Mouse (Mus musculus) intestine, embryonic 16.5 days (tissue): ENCODE measurements around the gene Nrm. TPM values are rescaled to one million over a fixed set of nuclear protein-coding genes. Genes with fewer than 3 reads are reported as not detected.
A peak's percentile ranks its signal among the peaks of the same experiment; 100 is the strongest.
"Not testable (repeated sequence)": the region's sequence is repeated elsewhere in the genome, so short reads cannot be mapped to it uniquely, and the experiment has no call there.

Experiments
- ATAC-seq: fragments of 200-750 bp; cut with Nextera tagmentation; 2 replicates; pipeline ENCODE4 v1.8.0; 2017; ENCODE audit warnings: moderate TSS enrichment, moderate library complexity
- H3K27ac ChIP-seq: fragments of 300-500 bp; sonication (generic); 2 replicates; pipeline ENCODE4 v1.5.1; 2014; ENCODE audit warnings: mild to moderate bottlenecking, low read length
- H3K27me3 ChIP-seq: fragments of 300-500 bp; sonication (generic); replicated peaks from 2 replicates; pipeline ENCODE4 v1.6.1; 2014; ENCODE audit warnings: low read length, control low read depth, mixed read lengths; ENCODE audit not compliant: control insufficient read depth, insufficient read depth
- H3K36me3 ChIP-seq: fragments of 300-500 bp; sonication (generic); 2 replicates; pipeline ENCODE4 v1.6.1; 2014; ENCODE audit warnings: low read length, control low read depth; ENCODE audit not compliant: control insufficient read depth, insufficient read depth
- H3K4me1 ChIP-seq: fragments of 300-500 bp; sonication (generic); 2 replicates; pipeline ENCODE4 v1.6.1; 2014; ENCODE audit warnings: low read length, control low read depth, mixed read lengths; ENCODE audit not compliant: control insufficient read depth, insufficient read depth
- H3K4me2 ChIP-seq: fragments of 300-500 bp; sonication (generic); 2 replicates; pipeline ENCODE4 v1.6.1; 2014; ENCODE audit warnings: low read depth, low read length, control low read depth
- H3K4me3 ChIP-seq: fragments of 300-500 bp; sonication (generic); 2 replicates; pipeline ENCODE4 v1.5.1; 2014; ENCODE audit warnings: mild to moderate bottlenecking, low read length
- H3K9ac ChIP-seq: fragments of 300-500 bp; sonication (generic); 2 replicates; pipeline ENCODE4 v1.6.1; 2014; ENCODE audit warnings: low read depth, low read length
- H3K9me3 ChIP-seq: fragments of 300-500 bp; sonication (generic); 2 replicates; pipeline ENCODE4 v1.6.1; 2016; ENCODE audit warnings: low read length, control low read depth; ENCODE audit not compliant: control insufficient read depth
- WGBS: fragments of 180-500 bp; shearing (Covaris S2); extraction: QIAGEN DNeasy Blood & Tissue Kit; methylation state at CpG from one replicate; pipeline ENCODE4 v1.1.7; 2014; 5-methylcytosine and 5-hydroxymethylcytosine counted together
- polyA plus RNA-seq: library from polyadenylated mRNA; unstranded; fragments of >200 nt; fragmentation: Nextera tagmentation; extraction: Ambion mirVana; gene quantifications from 2 replicates; pipeline ENCODE4 v1.2.1, GENCODE M21; 2015

The Nrm gene
- polyA plus RNA-seq, 1 experiment from 2014 or later = 51.7 TPM

GRCm38 (mm10) chr17:35838570-35838969, 22.5 kb upstream of the Nrm start:
- ATAC-seq = 0 out of 2 replicates have a peak, but pooled peaks have one; percentile 14
- H3K27me3 ChIP-seq = no peaks in the 10 kb centered on the region

GRCm38 (mm10) chr17:35839002-35839401, 22.1 kb upstream of the Nrm start:
- peaks cover 24% of the 10 kb centered on the region for H3K4me1 ChIP-seq
- WGBS = 49% methylated on average over 3 of the region's 3 CpGs

More at GRCm38 (mm10) chr17:35838570-35838969, 22.5 kb upstream of the Nrm start:
- Histone ChIP-seq H3K4me2 (peak overlapping the region; percentile 59), H3K4me1 (peaks cover 29% of the 10 kb centered on the region), H3K36me3 (peaks cover 29% of the 10 kb centered on the region), H3K27ac (peak overlapping the region; percentile 79), H3K9ac (peak overlapping the region; percentile 62), H3K9me3 (no peaks in the 10 kb centered on the region), H3K4me3 (peak overlapping the region; percentile 68)
- WGBS = 2% methylated on average over 5 of the region's 5 CpGs

DNA sequence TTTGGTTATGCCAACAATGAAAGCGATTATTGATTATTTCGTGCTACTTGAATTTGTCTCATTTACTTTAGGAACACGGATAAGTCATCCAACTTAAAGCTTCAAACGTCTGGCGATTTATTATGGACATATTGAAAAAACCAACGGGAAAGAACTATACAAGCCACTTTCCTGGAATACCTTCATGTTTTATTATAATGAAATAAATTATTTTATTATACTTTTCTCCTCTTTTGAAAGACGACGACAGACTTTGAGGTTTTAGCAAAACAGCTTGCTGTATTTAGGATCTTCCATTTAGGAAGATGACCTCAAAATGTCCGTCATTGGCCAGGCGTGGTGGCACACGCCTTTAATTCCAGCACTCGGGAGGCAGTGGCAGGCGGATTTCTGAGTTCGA, 20.6 kb upstream of the Nrm start:
- Histone ChIP-seq H3K36me3 (peaks cover 13% of the 10 kb centered on the region), H3K9me3 (no peaks in the 10 kb centered on the region), H3K27ac (no peak overlapping the region), H3K4me1 (peaks cover 10% of the 10 kb centered on the region), H3K9ac (peak overlapping the region; percentile 61), H3K4me2 (peak overlapping the region; percentile 45), H3K4me3 (peak overlapping the region; percentile 46), H3K27me3 (no peaks in the 10 kb centered on the region)
- no peak for ATAC-seq
- 48% methylated on average over 14 of the region's 14 CpGs for WGBS

More at GRCm38 (mm10) chr17:35839002-35839401, 22.1 kb upstream of the Nrm start:
- H3K27ac ChIP-seq = peak overlapping the region; percentile 79
- H3K36me3 ChIP-seq = peaks cover 24% of the 10 kb centered on the region
- H3K4me3 ChIP-seq = peak overlapping the region; percentile 68
- H3K27me3 ChIP-seq, H3K9me3 ChIP-seq, ATAC-seq: not testable (repeated sequence)
- 0 out of 2 replicates have a peak overlapping the region, but pooled peaks have one; percentile 7 for H3K9ac ChIP-seq
- peak overlapping the region; percentile 59 for H3K4me2 ChIP-seq

- peak within 1 kb of the TSS; percentile 74 for H3K9ac ChIP-seq
- peak within 1 kb of the TSS; percentile 69 for H3K4me2 ChIP-seq
- WGBS = under 1% methylated on average over 59 of the region's 59 CpGs
- H3K36me3 ChIP-seq = peaks cover 7% of the 10 kb centered on the region; the same call in 1 of the 2 replicates
- H3K4me3 ChIP-seq = peak within 1 kb of the TSS; percentile 68
- peak within 1 kb of the TSS; percentile 87 for H3K27ac ChIP-seq
- peak; percentile 90 for ATAC-seq
- H3K9me3 ChIP-seq = no peaks in the 10 kb centered on the region
- H3K27me3 ChIP-seq = no peaks in the 10 kb centered on the region
- H3K4me1 ChIP-seq = peaks cover 3% of the 10 kb centered on the region
Observed at GRCm38 (mm10) chr17:35841076-35841950, 19.8 kb upstream of the Nrm start, which contains the start of gene Mdc1. Gene Mdc1 (plus strand): TSS chr17:35841515.

DNA sequence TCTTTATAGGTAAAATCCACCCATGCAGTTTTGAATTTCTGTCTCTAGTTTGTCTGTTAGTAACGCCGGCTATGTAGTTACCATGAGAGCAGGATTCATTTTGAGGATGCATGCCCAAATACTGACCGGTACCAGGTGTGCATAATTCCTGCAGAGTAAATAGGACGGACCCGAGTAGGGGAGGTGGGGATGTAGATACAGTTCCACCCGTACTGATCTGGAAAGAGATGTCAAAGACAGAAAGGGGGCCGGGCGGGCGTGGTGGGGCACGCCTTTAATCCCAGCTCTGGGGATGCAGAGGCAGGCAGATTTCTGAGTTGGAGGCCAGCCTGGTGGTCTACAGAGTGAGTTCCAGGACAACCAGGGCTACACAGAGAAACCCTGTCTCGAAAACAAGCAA, 19.1 kb upstream of the Nrm start:
- Histone ChIP-seq H3K9me3 (no peaks in the 10 kb centered on the region), H3K9ac (peak overlapping the region; percentile 74), H3K27me3 (no peaks in the 10 kb centered on the region), H3K4me3 (peak overlapping the region; percentile 68), H3K27ac (peak overlapping the region; percentile 87), H3K4me2 (peak overlapping the region; percentile 69), H3K36me3 (peaks cover 3% of the 10 kb centered on the region), H3K4me1 (peaks cover 3% of the 10 kb centered on the region)
- no peak for ATAC-seq
- WGBS = 15% methylated on average over 11 of the region's 11 CpGs

- no peaks in the 10 kb centered on the region for H3K9me3 ChIP-seq
- ATAC-seq = no peak
- peaks cover 3% of the 10 kb centered on the region for H3K4me1 ChIP-seq
- H3K27me3 ChIP-seq = no peaks in the 10 kb centered on the region
- H3K36me3 ChIP-seq = peaks cover 7% of the 10 kb centered on the region
- H3K27ac ChIP-seq = no peak overlapping the region
- H3K9ac ChIP-seq = no peak overlapping the region
- H3K4me3 ChIP-seq = no peak overlapping the region
- H3K4me2 ChIP-seq = no peak overlapping the region
- 94% methylated on average over 3 of the region's 3 CpGs for WGBS
Observed at GRCm38 (mm10) chr17:35843514-35843913, 17.6 kb upstream of the Nrm start.

DNA sequence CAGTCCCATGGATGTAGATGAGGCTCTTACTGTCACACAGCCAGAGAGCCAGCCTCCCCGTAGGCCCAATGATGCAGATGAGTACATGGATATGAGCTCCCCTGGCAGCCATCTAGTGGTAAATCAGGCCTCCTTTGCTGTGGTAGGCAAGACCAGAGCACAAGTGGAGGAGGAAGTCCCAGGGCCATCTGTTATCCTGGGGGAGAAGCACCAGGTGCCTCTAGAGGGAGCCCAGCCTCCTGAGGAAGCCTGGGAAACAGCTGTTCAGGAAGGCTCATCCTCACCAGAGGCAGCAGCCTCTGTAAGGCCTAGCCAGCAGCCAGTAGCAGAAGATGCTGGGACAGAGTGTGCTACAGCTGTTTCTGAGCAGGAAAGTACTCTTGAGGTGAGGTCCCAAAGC, 13.0 kb upstream of the Nrm start:
- Histone ChIP-seq H3K9me3 (no peaks in the 10 kb centered on the region), H3K4me1 (no peaks in the 10 kb centered on the region), H3K9ac (no peak overlapping the region), H3K27me3 (no peaks in the 10 kb centered on the region), H3K27ac (no peak overlapping the region), H3K4me3 (no peak overlapping the region), H3K36me3 (peaks cover 23% of the 10 kb centered on the region), H3K4me2 (no peak overlapping the region)
- peak; percentile 40; the same call in 1 of the 2 replicates for ATAC-seq
- WGBS = 54% methylated on average over 1 of the region's 1 CpGs

GRCm38 (mm10) chr17:35850974-35851373, 10.1 kb upstream of the Nrm start:
- H3K9me3 ChIP-seq = no peaks in the 10 kb centered on the region
- no peaks in the 10 kb centered on the region for H3K27me3 ChIP-seq
- 87% methylated on average over 3 of the region's 3 CpGs for WGBS
- H3K36me3 ChIP-seq = peaks cover 24% of the 10 kb centered on the region
- H3K4me1 ChIP-seq = no peaks in the 10 kb centered on the region
- H3K4me3 ChIP-seq = no peak overlapping the region
- no peak for ATAC-seq
- no peak overlapping the region for H3K27ac ChIP-seq
- no peak overlapping the region for H3K9ac ChIP-seq
- no peak overlapping the region for H3K4me2 ChIP-seq

DNA sequence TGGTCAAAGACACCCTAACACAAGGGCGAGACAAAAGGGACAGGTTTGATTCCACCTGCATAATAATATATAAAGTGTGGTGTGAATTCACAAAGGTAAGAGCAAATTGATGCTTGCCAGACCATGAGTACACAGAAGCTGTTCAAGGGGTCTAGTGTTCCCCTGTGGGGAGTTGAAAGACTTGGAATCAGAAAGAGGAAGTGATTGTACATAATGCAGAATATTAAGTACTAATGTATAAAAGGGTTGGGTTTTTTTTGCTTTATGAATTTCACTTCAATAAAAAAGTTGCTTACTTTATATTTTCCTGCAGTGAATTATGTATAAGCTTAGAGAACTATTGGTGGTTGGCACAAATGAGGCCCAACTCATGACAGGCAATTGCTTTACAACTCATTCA, 1.7 kb upstream of the Nrm start:
- no peak overlapping the region for H3K4me3 ChIP-seq
- no peak overlapping the region for H3K9ac ChIP-seq
- H3K27me3 ChIP-seq = no peaks in the 10 kb centered on the region
- H3K27ac ChIP-seq = no peak overlapping the region
- H3K36me3 ChIP-seq = 0 out of 2 replicates have a peak, but pooled peaks cover 5% of the 10 kb centered on the region
- no peak for ATAC-seq
- peaks cover 9% of the 10 kb centered on the region; the same call in 1 of the 2 replicates for H3K4me1 ChIP-seq
- H3K4me2 ChIP-seq = no peak overlapping the region
- whole genome bisulfite sequencing = 94% methylated on average over 1 of the region's 1 CpGs
- no peaks in the 10 kb centered on the region for H3K9me3 ChIP-seq
